Mouse (Mus musculus) liver, adult 2 months (tissue): Measurements from ENCODE around the gene Spc24.

Source experiments
- CTCF ChIP-seq: fragments of 200-500 bp; IDR thresholded peaks from 2 replicates; pipeline ENCODE4 v1.5.1; 2011; ENCODE audit warnings: low read depth, low read length, control low read depth
- POLR2A ChIP-seq: fragments of 200-500 bp; IDR thresholded peaks from 2 replicates; pipeline ENCODE4 v1.6.1; 2011; ENCODE audit warnings: low read length, control low read depth; ENCODE audit not compliant: insufficient read depth; ENCODE audit errors: extremely low read depth

GRCm38 (mm10) chr9:21784517-21785307, 24.6 kb upstream of the Spc24 start:
- TF ChIP-seq CTCF (no peak), POLR2A (no peak)
